Mouse (Mus musculus) spleen, adult 18-20 months (tissue): ENCODE measurements around the gene Tacr2.
A peak's percentile ranks its signal among the peaks of the same experiment; 100 is the strongest.

Experiments used
- DNase-seq, 2 experiments: peaks; one replicate each; pipeline ENCODE4 v3.0.0; 2022; ENCODE audit warnings: mixed read lengths in 2 of 2

Tacr2 gene

GRCm38 (mm10) chr10:62252000-62252488, at the start of gene Tacr2:
Gene Tacr2, plus strand, starts transcription at chr10:62252438.
- no peak for DNase-seq

- no peak for DNase-seq
These were observed 49.7 kb upstream of the Tacr2 start for GRCm38 (mm10) chr10:62202574-62202973.

- no peak for DNase-seq
These were observed 43.9 kb upstream of the Tacr2 start for GRCm38 (mm10) chr10:62208241-62208896.

- DNase-seq = no peak
These were observed 40.9 kb upstream of the Tacr2 start for GRCm38 (mm10) chr10:62211310-62211709.

- DNase-seq = no peak
These were observed 37.0 kb upstream of the Tacr2 start for GRCm38 (mm10) chr10:62215169-62215616.

- no peak for DNase-seq
These were observed 36.6 kb upstream of the Tacr2 start for GRCm38 (mm10) chr10:62215633-62216032.

GRCm38 (mm10) chr10:62216595-62216994, 35.6 kb upstream of the Tacr2 start:
- DNase-seq = no peak

- no peak for DNase-seq
These were observed 35.0 kb upstream of the Tacr2 start for GRCm38 (mm10) chr10:62217196-62217595.

- no peak for DNase-seq
These were observed 34.0 kb upstream of the Tacr2 start for GRCm38 (mm10) chr10:62218044-62218788.

GRCm38 (mm10) chr10:62218789-62219172, 33.5 kb upstream of the Tacr2 start:
- no peak for DNase-seq

GRCm38 (mm10) chr10:62220732-62221514, 31.3 kb upstream of the Tacr2 start:
- no peak for DNase-seq

GRCm38 (mm10) chr10:62221647-62222046, 30.6 kb upstream of the Tacr2 start:
- DNase-seq = no peak

- DNase-seq = no peak
These were observed 29.5 kb upstream of the Tacr2 start for GRCm38 (mm10) chr10:62222777-62223176.

- no peak for DNase-seq
These were observed 28.0 kb upstream of the Tacr2 start for GRCm38 (mm10) chr10:62224231-62224630.

- DNase-seq = no peak
These were observed 26.4 kb upstream of the Tacr2 start for GRCm38 (mm10) chr10:62225839-62226238.

GRCm38 (mm10) chr10:62228126-62228525, 24.1 kb upstream of the Tacr2 start:
- DNase-seq = no peak

GRCm38 (mm10) chr10:62230708-62231394, 21.4 kb upstream of the Tacr2 start, which contains the start of gene Tspan15:
Gene Tspan15, minus strand, starts transcription at chr10:62231251.
- DNase-seq = peak; percentile 80 to 83

GRCm38 (mm10) chr10:62231395-62231732, 20.9 kb upstream of the Tacr2 start:
- DNase-seq = no peak

- no peak for DNase-seq
These were observed 20.4 kb upstream of the Tacr2 start for GRCm38 (mm10) chr10:62231811-62232210.

GRCm38 (mm10) chr10:62236165-62236564, 16.1 kb upstream of the Tacr2 start:
- DNase-seq = no peak

GRCm38 (mm10) chr10:62237205-62237604, 15.0 kb upstream of the Tacr2 start:
- DNase-seq = no peak

- DNase-seq = no peak
These were observed 13.6 kb upstream of the Tacr2 start for GRCm38 (mm10) chr10:62238688-62239087.

GRCm38 (mm10) chr10:62239270-62239669, 13.0 kb upstream of the Tacr2 start:
- no peak for DNase-seq
